Mouse (Mus musculus) adrenal gland, adult 2 months (tissue): ENCODE measurements at regions not wholly inside any gene's neighbourhood (a gene's known extent, or its start where the extent isn't known, plus 50 kb on each side); places are given as distances from the start of the nearest gene placed in this dataset.
A peak's percentile ranks its signal among the peaks of the same experiment; 100 is the strongest.

Experiments used
- DNase-seq: peaks from one replicate; pipeline ENCODE4 v3.0.0; 2021

- DNase-seq: no peak
Measured at GRCm38 (mm10) chr13:16100253-16100652, 88.6 kb downstream of the Inhba start.

- no peak for DNase-seq
Measured at GRCm38 (mm10) chr13:16114837-16115236, 103.2 kb downstream of the Inhba start.

GRCm38 (mm10) chr13:16146686-16147085 is 135.0 kb downstream of the Inhba start:
- DNase-seq: no peak

- DNase-seq: no peak
Measured at GRCm38 (mm10) chr13:16154926-16155325, 143.3 kb downstream of the Inhba start.

GRCm38 (mm10) chr13:16165204-16165894 is 153.7 kb downstream of the Inhba start:
- no peak for DNase-seq

- no peak for DNase-seq
Measured at GRCm38 (mm10) chr13:16196692-16197091, 185.0 kb downstream of the Inhba start.

- no peak for DNase-seq
Measured at GRCm38 (mm10) chr13:16200046-16200445, 188.4 kb downstream of the Inhba start.

- DNase-seq: no peak
Measured at GRCm38 (mm10) chr13:16203147-16203546, 191.5 kb downstream of the Inhba start.

GRCm38 (mm10) chr13:16204097-16204496 is 192.4 kb downstream of the Inhba start:
- peak; percentile 4 for DNase-seq

GRCm38 (mm10) chr13:16211482-16211881 is 199.8 kb downstream of the Inhba start:
- DNase-seq: no peak

GRCm38 (mm10) chr13:16219877-16220276 is 208.2 kb downstream of the Inhba start:
- DNase-seq: no peak

- no peak for DNase-seq
Measured at GRCm38 (mm10) chr13:16222942-16223600, 211.4 kb downstream of the Inhba start.

GRCm38 (mm10) chr13:16261145-16261544 is 249.5 kb downstream of the Inhba start:
- no peak for DNase-seq

GRCm38 (mm10) chr13:16279974-16280373 is 268.3 kb downstream of the Inhba start:
- no peak for DNase-seq

GRCm38 (mm10) chr13:16280742-16281141 is 269.1 kb downstream of the Inhba start:
- DNase-seq: no peak

GRCm38 (mm10) chr13:16281777-16282176 is 270.1 kb downstream of the Inhba start:
- peak; percentile 23 for DNase-seq

GRCm38 (mm10) chr13:16282230-16282629 is 270.6 kb downstream of the Inhba start:
- no peak for DNase-seq

GRCm38 (mm10) chr13:16283336-16283735 is 271.7 kb downstream of the Inhba start:
- no peak for DNase-seq

GRCm38 (mm10) chr13:16289633-16290032 is 278.0 kb downstream of the Inhba start:
- DNase-seq: no peak

- peak; percentile 64 for DNase-seq
Measured at GRCm38 (mm10) chr13:16290784-16291183, 279.1 kb downstream of the Inhba start.

- no peak for DNase-seq
Measured at GRCm38 (mm10) chr13:16291661-16292291, 280.1 kb downstream of the Inhba start.

- no peak for DNase-seq
Measured at GRCm38 (mm10) chr13:16299756-16300155, 288.1 kb downstream of the Inhba start.

GRCm38 (mm10) chr13:16314669-16315068 is 303.0 kb downstream of the Inhba start:
- DNase-seq: no peak
